Mouse (Mus musculus): ENCODE results near the gene Shf.

- TF ChIP-seq POLR2A (IDR thresholded peaks at IDR 0.05; ENCODE audit: borderline replicate concordance, control insufficient read depth, low read depth, low read length) (no peak), CTCF (IDR thresholded peaks at IDR 0.05; ENCODE audit: control insufficient read depth, insufficient read depth, low read length) (no peak)
Observed at GRCm38 (mm10) chr2:122372067-122372466, 3.1 kb upstream of the Shf start.

All from bone marrow, adult 2 months (tissue).